Mouse (Mus musculus) myocyte (in vitro differentiated cells): ENCODE measurements around the gene Nxf1. TPM values are rescaled to one million over a fixed set of nuclear protein-coding genes. Genes with fewer than 3 reads are reported as not detected.

Source experiments
- H3K27me3 ChIP-seq: one replicate; pipeline ENCODE4 v1.6.1; 2011; ENCODE audit not compliant: control insufficient read depth, insufficient read depth, insufficient read length
- H3K36me3 ChIP-seq: one replicate; pipeline ENCODE4 v1.6.1; 2011; ENCODE audit not compliant: control insufficient read depth, insufficient read depth
- H3K4me2 ChIP-seq: one replicate; pipeline ENCODE4 v1.6.1; 2011; ENCODE audit warnings: low read depth, control low read depth
- H3K4me3 ChIP-seq: one replicate; pipeline ENCODE4 v1.5.1; 2011; ENCODE audit warnings: mild to moderate bottlenecking, control low read depth, moderate library complexity
- H3K79me2 ChIP-seq: one replicate; pipeline ENCODE4 v1.6.1; 2011; ENCODE audit not compliant: control insufficient read depth, insufficient read depth
- H3ac ChIP-seq: one replicate; pipeline ENCODE4 v1.6.1; 2011; ENCODE audit not compliant: control insufficient read depth, insufficient read length
- CEBPB ChIP-seq: IDR thresholded peaks from 2 replicates; pipeline ENCODE4 v1.6.1; 2011; ENCODE audit warnings: mild to moderate bottlenecking, moderate library complexity; ENCODE audit not compliant: poor library complexity, insufficient read depth, severe bottlenecking
- E2F4 ChIP-seq: IDR thresholded peaks from one replicate; pipeline ENCODE4 v1.6.1; 2011; ENCODE audit warnings: mild to moderate bottlenecking, control low read depth, moderate library complexity; ENCODE audit not compliant: insufficient read depth
- MAX ChIP-seq: IDR thresholded peaks from one replicate; pipeline ENCODE4 v1.6.1; 2011; ENCODE audit warnings: low read depth, mild to moderate bottlenecking, control low read depth
- MYOD1 ChIP-seq, 3 experiments: IDR thresholded peaks; one replicate each; pipeline ENCODE4 v1.6.1; 2011; ENCODE audit warnings: control low read depth in 2 of 3, low read depth in 2 of 3, mild to moderate bottlenecking in 2 of 3, moderate library complexity in 1 of 3; ENCODE audit not compliant: insufficient read length in 2 of 3, control insufficient read depth in 1 of 3
- MYOG ChIP-seq, 3 experiments: IDR thresholded peaks; one replicate each; pipeline ENCODE4 v1.6.1; 2011; ENCODE audit warnings: control low read depth in 2 of 3, low read depth in 2 of 3, mild to moderate bottlenecking in 2 of 3; ENCODE audit not compliant: insufficient read length in 2 of 3, control insufficient read depth in 1 of 3, insufficient read depth in 1 of 3
- POLR2A ChIP-seq: IDR thresholded peaks from one replicate; pipeline ENCODE4 v1.6.1; 2011; ENCODE audit warnings: low read depth, mild to moderate bottlenecking, control low read depth, moderate library complexity; ENCODE audit not compliant: insufficient read length
- POLR2AphosphoS2 ChIP-seq: IDR thresholded peaks from one replicate; pipeline ENCODE4 v1.6.1; 2011; ENCODE audit warnings: low read depth, control low read depth; ENCODE audit not compliant: insufficient read length
- REST ChIP-seq: IDR thresholded peaks from one replicate; pipeline ENCODE4 v1.6.1; 2011; ENCODE audit warnings: mild to moderate bottlenecking, control low read depth, moderate library complexity; ENCODE audit not compliant: insufficient read depth, insufficient read length
- SRF ChIP-seq: IDR thresholded peaks from one replicate; pipeline ENCODE4 v1.6.1; 2011; ENCODE audit warnings: low read depth; ENCODE audit not compliant: control insufficient read depth, insufficient read length
- TCF12 ChIP-seq: IDR thresholded peaks from one replicate; pipeline ENCODE4 v1.6.1; 2011; ENCODE audit warnings: mild to moderate bottlenecking, control low read depth; ENCODE audit not compliant: poor library complexity, insufficient read depth, severe bottlenecking
- TCF3 ChIP-seq: IDR thresholded peaks from one replicate; pipeline ENCODE4 v1.6.1; 2011; ENCODE audit warnings: low read depth, control low read depth; ENCODE audit not compliant: insufficient read length
- USF1 ChIP-seq: IDR thresholded peaks from one replicate; pipeline ENCODE4 v1.6.1; 2011; ENCODE audit warnings: low read depth, mild to moderate bottlenecking, control low read depth, moderate library complexity
- polyA plus RNA-seq: library from polyadenylated mRNA; unstranded; fragments of >200 nt; fragmentation: generic; extraction: Trizol; gene quantifications from one replicate; pipeline ENCODE4 v1.2.1, GENCODE M21; 2012; ENCODE audit warnings: missing spikeins

The Nxf1 gene
- polyA plus RNA-seq, 1 experiment, result 64.3 TPM

DNA sequence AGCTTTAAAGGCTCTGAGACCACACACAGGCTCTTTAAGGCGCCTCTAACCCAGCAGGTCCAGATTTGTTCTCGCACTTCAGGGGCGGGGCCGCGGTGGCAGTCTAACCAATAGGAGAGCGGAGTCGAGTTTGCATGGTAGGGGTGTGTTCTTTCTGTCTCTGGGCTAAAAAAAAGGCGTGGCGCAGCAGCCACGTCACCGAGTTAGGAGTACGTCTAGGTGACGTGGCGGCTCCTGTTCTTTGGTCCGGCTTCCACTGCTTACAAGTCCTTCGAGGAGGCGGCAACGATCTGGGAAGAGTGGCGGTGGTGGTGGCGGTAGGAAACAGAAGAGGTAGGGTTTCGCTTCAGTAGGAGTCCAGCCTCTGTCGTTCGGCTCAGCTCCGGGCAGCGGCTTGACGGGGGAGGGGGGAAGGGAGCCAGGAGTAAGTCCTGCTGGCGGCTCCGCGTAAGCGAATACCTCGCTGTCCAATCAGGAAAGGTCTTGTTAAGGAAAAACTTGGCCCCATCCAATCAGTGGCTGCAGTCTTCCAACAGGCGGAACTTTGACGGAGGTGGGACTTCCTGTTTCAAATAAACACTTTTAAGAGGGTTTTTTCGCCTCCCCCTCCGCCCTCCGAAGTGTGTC, 15.5 kb upstream of the Nxf1 start, which contains the start of gene Stx5a:
Gene Stx5a, plus strand, starts transcription at position 171 of the 627 bp plus-strand sequence.
- peak within 1 kb of the TSS; percentile 98 for H3K4me3 ChIP-seq
- peak within 1 kb of the TSS; percentile 96 for H3K4me2 ChIP-seq
- TF ChIP-seq E2F4 (no peak), POLR2A (peak; percentile 72), SRF (peak; percentile 11), POLR2AphosphoS2 (peak; percentile 85), REST (no peak)
- H3K27me3 ChIP-seq, result no peaks in the 10 kb centered on the region
- H3K79me2 ChIP-seq, result peaks cover 40% of the 10 kb centered on the region
- peak within 1 kb of the TSS; percentile 33 for H3ac ChIP-seq
- H3K36me3 ChIP-seq, result peaks cover 57% of the 10 kb centered on the region

DNA sequence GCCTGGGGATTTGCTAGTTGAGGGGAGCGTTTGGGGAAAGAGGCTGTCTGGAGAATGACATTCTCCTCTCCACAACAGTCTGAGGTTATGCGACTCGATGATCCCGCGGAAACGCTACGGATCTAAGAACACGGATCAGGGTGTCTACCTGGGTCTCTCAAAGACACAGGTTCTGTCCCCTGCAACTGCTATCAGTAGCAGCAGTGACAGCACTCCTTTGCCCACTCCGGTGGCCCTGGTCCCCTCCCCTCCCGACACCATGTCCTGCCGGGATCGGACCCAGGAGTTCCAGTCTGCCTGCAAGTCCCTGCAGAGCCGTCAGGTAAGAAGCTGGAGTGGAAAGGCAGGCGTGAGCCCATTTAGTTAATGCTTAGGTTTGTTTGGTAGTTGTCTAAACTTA, 14.7 kb upstream of the Nxf1 start:
- H3K79me2 ChIP-seq, result peaks cover 32% of the 10 kb centered on the region
- H3K36me3 ChIP-seq, result peaks cover 64% of the 10 kb centered on the region
- peak overlapping the region; percentile 98 for H3K4me3 ChIP-seq
- H3K4me2 ChIP-seq, result peak overlapping the region; percentile 96
- no peaks in the 10 kb centered on the region for H3K27me3 ChIP-seq
- TF ChIP-seq SRF, result no peak
- no peak for TF ChIP-seq E2F4
- TF ChIP-seq TCF3, result no peak
- TF ChIP-seq MYOG (IDR thresholded peaks at IDR 0.05; ENCODE audit: control insufficient read depth in 1 of 3, insufficient read depth in 1 of 3, insufficient read length in 2 of 3, low read depth in 2 of 3), result no peak
- no peak for TF ChIP-seq POLR2AphosphoS2
- no peak for TF ChIP-seq POLR2A
- TF ChIP-seq TCF12, result no peak
- TF ChIP-seq REST, result no peak
- TF ChIP-seq CEBPB, result no peak
- TF ChIP-seq MYOD1 (IDR thresholded peaks at IDR 0.05; ENCODE audit: control insufficient read depth in 1 of 3, insufficient read length in 2 of 3, low read depth in 2 of 3), result no peak
- TF ChIP-seq USF1, result no peak
- no peak for TF ChIP-seq MAX
- H3ac ChIP-seq, result peak overlapping the region; percentile 33

- H3K27me3 ChIP-seq, result no peaks in the 10 kb centered on the region
- no peak overlapping the region for H3K4me2 ChIP-seq
- TF ChIP-seq USF1 (no peak), MAX (no peak), E2F4 (no peak), POLR2AphosphoS2 (no peak), MYOD1 (IDR thresholded peaks at IDR 0.05; ENCODE audit: control insufficient read depth in 1 of 3, insufficient read length in 2 of 3, low read depth in 2 of 3) (no peak), REST (no peak), MYOG (IDR thresholded peaks at IDR 0.05; ENCODE audit: control insufficient read depth in 1 of 3, insufficient read depth in 1 of 3, insufficient read length in 2 of 3, low read depth in 2 of 3) (no peak), CEBPB (no peak), TCF3 (no peak), SRF (no peak), POLR2A (no peak), TCF12 (no peak)
- peaks cover 73% of the 10 kb centered on the region for H3K36me3 ChIP-seq
- no peak overlapping the region for H3K4me3 ChIP-seq
- no peak overlapping the region for H3ac ChIP-seq
- H3K79me2 ChIP-seq, result peaks cover 24% of the 10 kb centered on the region
Measured at GRCm38 (mm10) chr19:8745382-8745781, 11.5 kb upstream of the Nxf1 start.

DNA sequence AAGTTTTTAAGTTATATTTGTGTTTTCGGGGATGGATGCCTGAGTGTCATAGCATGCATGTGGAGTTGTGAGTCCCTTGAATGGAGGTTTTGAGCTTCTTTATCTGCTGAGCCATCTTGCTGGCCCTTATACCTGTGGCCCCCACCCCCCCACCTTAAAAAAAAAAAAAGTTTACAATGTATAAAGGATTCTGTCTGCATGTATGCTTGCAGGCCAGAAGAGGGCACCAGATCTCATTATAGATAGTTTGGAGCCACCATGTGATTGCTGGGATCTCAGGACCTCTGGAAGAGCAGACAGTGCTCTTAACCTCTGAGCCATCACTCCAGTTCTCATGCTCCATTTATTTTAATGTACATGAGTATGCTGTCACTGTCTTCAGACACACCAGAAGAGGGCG, 9.5 kb upstream of the Nxf1 start:
- H3K79me2 ChIP-seq, result peaks cover 17% of the 10 kb centered on the region
- no peak overlapping the region for H3ac ChIP-seq
- TF ChIP-seq MYOG (IDR thresholded peaks at IDR 0.05; ENCODE audit: control insufficient read depth in 1 of 3, insufficient read depth in 1 of 3, insufficient read length in 2 of 3, low read depth in 2 of 3) (no peak), USF1 (peak; percentile 20)
- no peaks in the 10 kb centered on the region for H3K27me3 ChIP-seq
- no peak overlapping the region for H3K4me2 ChIP-seq
- H3K36me3 ChIP-seq, result peaks cover 91% of the 10 kb centered on the region
- no peak overlapping the region for H3K4me3 ChIP-seq

GRCm38 (mm10) chr19:8755652-8756051, 1.2 kb upstream of the Nxf1 start:
- Histone ChIP-seq H3ac (no peak overlapping the region), H3K4me2 (peak overlapping the region; percentile 71), H3K4me3 (peak overlapping the region; percentile 77), H3K27me3 (no peaks in the 10 kb centered on the region), H3K79me2 (peaks cover 52% of the 10 kb centered on the region), H3K36me3 (peaks cover 37% of the 10 kb centered on the region)
- TF ChIP-seq REST (no peak), POLR2AphosphoS2 (peak; percentile 53)
